Mouse (Mus musculus) embryonic facial prominence, embryonic 15.5 days (tissue): ENCODE results near the gene Me1. TPM values are rescaled to one million over a fixed set of nuclear protein-coding genes. Genes with fewer than 3 reads are reported as not detected.
A peak's percentile ranks its signal among the peaks of the same experiment; 100 is the strongest.

Experiments used
- ATAC-seq: fragments of 200-750 bp; cut with Nextera tagmentation; 2 replicates; pipeline ENCODE4 v1.8.0; 2017; ENCODE audit warnings: low read depth, moderate TSS enrichment; ENCODE audit not compliant: insufficient number of reproducible peaks, low FRiP score, low TSS enrichment
- H3K27ac ChIP-seq: fragments of 300-500 bp; sonication (generic); replicated peaks from 2 replicates; pipeline ENCODE4 v1.5.1; 2015; ENCODE audit warnings: mild to moderate bottlenecking, inconsistent platforms
- H3K27me3 ChIP-seq: fragments of 300-500 bp; sonication (generic); 2 replicates; pipeline ENCODE4 v1.6.1; 2015; ENCODE audit warnings: inconsistent platforms
- H3K36me3 ChIP-seq: fragments of 300-500 bp; sonication (generic); 2 replicates; pipeline ENCODE4 v1.6.1; 2015; ENCODE audit warnings: mild to moderate bottlenecking, inconsistent platforms
- H3K4me1 ChIP-seq: fragments of 300-500 bp; sonication (generic); 2 replicates; pipeline ENCODE4 v1.6.1; 2015; ENCODE audit warnings: inconsistent platforms
- H3K4me2 ChIP-seq: fragments of 300-500 bp; sonication (generic); replicated peaks from 2 replicates; pipeline ENCODE4 v1.6.1; 2015; ENCODE audit warnings: mild to moderate bottlenecking, inconsistent platforms
- H3K4me3 ChIP-seq: fragments of 300-500 bp; sonication (generic); replicated peaks from 2 replicates; pipeline ENCODE4 v1.5.1; 2015; ENCODE audit warnings: mild to moderate bottlenecking, inconsistent platforms
- H3K9ac ChIP-seq: fragments of 300-500 bp; sonication (generic); 2 replicates; pipeline ENCODE4 v1.6.1; 2015; ENCODE audit warnings: inconsistent platforms
- H3K9me3 ChIP-seq: fragments of 300-500 bp; sonication (generic); replicated peaks from 2 replicates; pipeline ENCODE4 v1.6.1; 2016; ENCODE audit warnings: inconsistent platforms
- WGBS: fragments of 180-500 bp; shearing (Covaris S2); methylation state at CpG from one replicate; pipeline ENCODE4 v1.1.7; 2015; 5-methylcytosine and 5-hydroxymethylcytosine counted together
- polyA plus RNA-seq: library from polyadenylated mRNA; unstranded; fragments of >200 nt; fragmentation: Nextera tagmentation; extraction: Ambion mirVana; gene quantifications from 2 replicates; pipeline ENCODE4 v1.2.1, GENCODE M21; 2015

Gene Me1
- polyA plus RNA-seq: 27.7 and 29.7 TPM in 2 replicates

DNA sequence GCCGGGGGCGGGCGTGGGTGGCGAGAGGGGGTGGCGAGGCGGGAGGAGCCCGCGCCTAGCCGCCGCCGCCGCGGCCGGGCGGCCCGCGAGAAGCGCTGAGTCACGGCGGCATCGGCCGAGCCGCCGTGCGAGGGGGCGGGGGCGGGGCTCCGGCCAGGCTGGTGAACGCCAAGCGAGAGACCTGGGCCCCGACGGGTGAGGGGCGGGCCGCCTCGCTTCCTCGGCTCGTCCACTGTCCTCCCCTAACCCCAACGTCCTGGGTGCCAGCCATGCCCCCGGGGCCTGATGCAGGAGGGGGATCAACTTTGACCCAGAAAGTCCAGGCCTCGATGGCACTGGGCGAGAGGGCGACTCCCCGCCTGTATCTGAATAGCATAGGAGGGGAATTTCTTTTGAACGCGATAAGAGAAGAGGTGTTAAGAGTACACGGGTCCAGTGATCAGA lies at the start of gene Me1:
Gene Me1 (minus strand): TSS at position 136 of the 444 bp plus-strand sequence.
- H3K27me3 ChIP-seq: no peaks in the 10 kb centered on the region
- H3K9ac ChIP-seq: peak within 1 kb of the TSS; percentile 59
- H3K4me1 ChIP-seq: peaks cover 4% of the 10 kb centered on the region; the same call in 1 of the 2 replicates
- H3K9me3 ChIP-seq: no peaks in the 10 kb centered on the region
- peak within 1 kb of the TSS; percentile 67 for H3K4me3 ChIP-seq
- WGBS: under 1% methylated on average over 43 of the region's 46 CpGs
- peak within 1 kb of the TSS; percentile 86 for H3K4me2 ChIP-seq
- no peaks in the 10 kb centered on the region for H3K36me3 ChIP-seq
- H3K27ac ChIP-seq: peak within 1 kb of the TSS; percentile 58
- ATAC-seq: peak; percentile 82

DNA sequence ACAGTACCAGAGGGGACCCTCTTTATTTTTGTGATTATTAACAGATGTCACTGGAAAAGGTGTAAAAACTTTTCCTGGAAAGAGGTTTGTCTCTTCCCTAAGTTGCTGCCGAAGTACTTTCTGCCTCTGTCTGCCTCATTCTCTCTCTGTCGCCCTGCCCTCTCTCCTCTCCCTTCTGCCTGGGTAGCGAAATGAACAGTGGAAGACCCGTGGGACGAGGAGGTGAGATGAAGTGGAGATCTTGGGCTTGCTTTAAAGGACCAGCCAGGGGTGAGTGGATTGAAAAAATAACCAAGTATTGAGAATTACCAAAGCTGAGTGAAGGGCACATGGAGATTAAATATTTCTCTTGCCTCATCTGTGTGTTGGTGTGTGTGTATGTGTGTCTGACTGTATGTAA lies 48.3 kb upstream of the Me1 start:
- H3K4me2 ChIP-seq: peak overlapping the region; percentile 67
- no peak overlapping the region for H3K9ac ChIP-seq
- H3K27me3 ChIP-seq: peaks cover 5% of the 10 kb centered on the region; the same call in 1 of the 2 replicates
- H3K27ac ChIP-seq: no peak overlapping the region
- 34% methylated on average over 5 of the region's 5 CpGs for WGBS
- H3K9me3 ChIP-seq: no peaks in the 10 kb centered on the region
- no peaks in the 10 kb centered on the region for H3K36me3 ChIP-seq
- no peak for ATAC-seq
- peak overlapping the region; percentile 47 for H3K4me3 ChIP-seq
- H3K4me1 ChIP-seq: peaks cover 10% of the 10 kb centered on the region

DNA sequence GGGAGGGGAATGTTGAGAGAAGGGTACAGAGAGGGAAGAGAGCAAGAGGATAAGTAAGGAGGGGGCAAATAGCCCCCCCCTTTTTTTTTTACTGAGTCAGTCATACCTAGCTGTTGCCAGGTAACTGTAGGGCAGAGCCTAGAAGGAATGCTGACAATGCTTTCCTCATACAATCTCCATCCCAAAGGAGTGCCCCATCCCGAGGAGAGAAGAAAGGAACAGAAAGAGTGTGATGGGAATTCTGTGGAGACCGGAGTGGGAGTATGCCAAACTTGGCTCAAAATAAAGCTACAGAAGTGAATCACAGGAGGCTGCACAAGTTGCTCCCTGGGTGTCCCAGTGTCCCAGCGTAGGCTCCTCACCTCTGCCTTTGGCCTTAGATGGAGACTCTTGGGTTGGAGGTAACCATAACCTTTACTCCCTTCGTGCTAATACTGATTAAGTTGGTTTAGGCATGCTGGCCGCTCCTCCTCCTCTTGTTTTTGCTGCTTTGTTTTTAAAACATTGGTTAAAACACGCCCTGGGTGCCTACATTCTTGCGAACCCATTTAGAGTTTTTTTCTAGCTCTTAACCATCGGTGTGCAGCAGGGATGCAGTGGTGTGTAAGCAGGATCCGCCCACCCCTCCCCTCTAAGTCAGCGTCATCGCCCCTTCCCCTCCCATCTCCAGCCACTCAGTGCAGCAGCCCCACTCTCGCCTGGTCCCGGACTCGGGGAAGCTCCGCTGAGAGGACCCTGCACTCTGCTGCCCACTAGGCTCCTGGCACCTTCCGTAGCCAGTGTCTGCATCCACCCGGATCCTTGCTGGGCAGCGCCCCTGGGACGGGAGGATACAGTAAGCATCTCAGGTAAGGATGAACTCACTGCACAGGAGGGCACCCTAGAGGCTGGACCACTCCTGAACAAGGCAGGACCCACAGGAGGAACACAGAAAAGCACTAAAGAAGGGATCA lies 47.5 kb upstream of the Me1 start, which contains the start of gene Prss35:
Gene Prss35 (plus strand): TSS at position 691 of the 953 bp plus-strand sequence.
- ATAC-seq: peak; percentile 79
- H3K27me3 ChIP-seq: peaks cover 5% of the 10 kb centered on the region; the same call in 1 of the 2 replicates
- 0 out of 2 replicates have a peak within 1 kb of the TSS, but pooled peaks have one; percentile 31 for H3K27ac ChIP-seq
- 3% methylated on average over 19 of the region's 19 CpGs for WGBS
- H3K9ac ChIP-seq: peak within 1 kb of the TSS; percentile 16
- H3K4me1 ChIP-seq: peaks cover 10% of the 10 kb centered on the region
- no peaks in the 10 kb centered on the region for H3K9me3 ChIP-seq
- peak within 1 kb of the TSS; percentile 67 for H3K4me2 ChIP-seq
- H3K4me3 ChIP-seq: peak within 1 kb of the TSS; percentile 47
- H3K36me3 ChIP-seq: no peaks in the 10 kb centered on the region

DNA sequence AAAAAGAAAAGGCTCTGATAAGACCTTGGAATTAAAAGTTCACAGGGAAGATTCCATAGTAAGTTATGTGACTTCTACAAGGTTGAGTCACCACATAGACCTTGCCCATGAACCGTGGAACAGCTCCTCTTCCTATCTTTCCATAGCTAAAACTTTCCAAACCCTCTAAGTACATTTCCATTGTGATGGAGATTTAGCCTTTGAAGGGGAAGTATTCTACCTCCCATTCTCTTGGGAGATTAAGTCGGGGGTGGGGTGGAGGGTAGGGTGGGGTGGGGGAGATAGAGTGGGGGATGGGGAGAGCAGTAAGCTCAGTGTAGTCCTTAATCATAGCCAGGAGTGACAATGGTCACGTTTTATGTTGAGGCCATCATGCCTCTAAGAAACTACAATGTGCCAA lies 44.2 kb upstream of the Me1 start:
- H3K27me3 ChIP-seq: peaks cover 4% of the 10 kb centered on the region; the same call in 1 of the 2 replicates
- no peak overlapping the region for H3K27ac ChIP-seq
- H3K4me3 ChIP-seq: no peak overlapping the region
- no peaks in the 10 kb centered on the region for H3K9me3 ChIP-seq
- ATAC-seq: no peak
- H3K9ac ChIP-seq: no peak overlapping the region
- H3K36me3 ChIP-seq: no peaks in the 10 kb centered on the region
- WGBS: 37% methylated on average over 3 of the region's 3 CpGs
- H3K4me1 ChIP-seq: peaks cover 19% of the 10 kb centered on the region
- no peak overlapping the region for H3K4me2 ChIP-seq

DNA sequence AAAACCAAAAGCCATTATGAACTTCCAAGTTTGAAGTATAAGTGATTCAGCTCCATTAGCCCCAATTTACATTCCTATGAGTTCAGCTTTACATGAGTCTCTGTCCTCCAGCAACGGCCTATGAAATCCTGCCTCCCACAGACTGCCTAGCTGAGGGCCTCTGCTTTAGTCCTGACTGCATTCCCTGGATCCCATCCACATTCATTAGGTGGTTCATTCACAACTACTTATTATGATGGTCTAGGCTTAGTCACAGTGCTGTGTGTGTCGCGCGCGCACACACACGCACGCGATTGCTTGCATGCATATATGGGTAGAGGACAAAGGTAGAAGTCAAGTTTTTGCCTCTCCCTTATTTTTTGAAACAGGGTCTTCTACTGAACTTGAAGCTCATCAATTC lies 43.0 kb upstream of the Me1 start:
- 91% methylated on average over 8 of the region's 8 CpGs for WGBS
- H3K4me3 ChIP-seq: no peak overlapping the region

DNA sequence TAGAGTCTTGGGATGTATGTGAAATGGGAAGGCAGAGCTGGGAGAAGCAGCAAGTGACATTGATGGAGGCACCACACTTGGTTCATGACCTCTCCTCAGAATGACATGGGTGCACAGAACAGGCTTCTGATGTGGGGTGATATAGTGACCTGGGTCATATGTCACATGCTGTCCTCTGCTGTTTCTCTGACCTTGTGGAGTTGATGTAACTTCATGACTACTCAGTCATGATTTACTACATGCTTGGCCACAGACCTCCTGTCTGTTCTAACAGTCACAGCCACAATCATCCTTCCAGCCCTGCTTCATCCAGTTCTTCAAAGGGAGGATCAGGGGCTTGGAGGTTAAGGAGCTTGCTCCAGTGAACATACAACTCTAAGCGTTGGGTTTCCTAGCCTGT lies 42.3 kb upstream of the Me1 start:
- H3K36me3 ChIP-seq: no peaks in the 10 kb centered on the region
- no peaks in the 10 kb centered on the region for H3K27me3 ChIP-seq
- H3K9me3 ChIP-seq: no peaks in the 10 kb centered on the region
- H3K27ac ChIP-seq: no peak overlapping the region
- 95% methylated on average over 1 of the region's 1 CpGs for WGBS
- no peak overlapping the region for H3K9ac ChIP-seq
- ATAC-seq: no peak
- H3K4me1 ChIP-seq: peaks cover 11% of the 10 kb centered on the region
- no peak overlapping the region for H3K4me2 ChIP-seq
- no peak overlapping the region for H3K4me3 ChIP-seq

More for the DNA sequence above, 43.0 kb upstream of the Me1 start:
- Histone ChIP-seq H3K4me2 (no peak overlapping the region), H3K27ac (no peak overlapping the region), H3K9ac (no peak overlapping the region), H3K9me3 (no peaks in the 10 kb centered on the region), H3K36me3 (no peaks in the 10 kb centered on the region), H3K4me1 (peaks cover 19% of the 10 kb centered on the region), H3K27me3 (no peaks in the 10 kb centered on the region)
- ATAC-seq: no peak

DNA sequence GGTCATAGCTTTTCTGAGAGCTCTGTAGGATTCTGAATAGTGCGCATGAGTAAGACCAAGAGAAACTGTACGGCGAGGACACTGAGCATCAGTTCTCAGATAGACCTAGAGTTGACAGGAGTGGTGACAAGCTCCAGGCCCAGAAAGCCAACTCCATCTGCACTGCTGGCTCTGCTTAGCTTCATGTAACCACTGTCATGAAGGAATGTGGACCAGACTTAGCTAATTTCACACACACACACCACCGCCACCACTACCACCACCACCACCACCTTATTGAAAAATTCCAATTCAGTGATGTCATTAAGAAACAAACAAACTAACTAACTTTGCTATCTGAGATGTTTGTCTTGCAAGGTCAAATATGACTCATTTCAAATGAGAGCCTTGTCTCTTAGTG lies 41.2 kb upstream of the Me1 start:
- WGBS: 69% methylated on average over 4 of the region's 4 CpGs
- Histone ChIP-seq H3K36me3 (no peaks in the 10 kb centered on the region), H3K27ac (no peak overlapping the region), H3K9ac (no peak overlapping the region), H3K9me3 (no peaks in the 10 kb centered on the region), H3K4me1 (peaks cover 8% of the 10 kb centered on the region; the same call in 1 of the 2 replicates), H3K27me3 (no peaks in the 10 kb centered on the region), H3K4me3 (no peak overlapping the region), H3K4me2 (no peak overlapping the region)
- no peak for ATAC-seq

DNA sequence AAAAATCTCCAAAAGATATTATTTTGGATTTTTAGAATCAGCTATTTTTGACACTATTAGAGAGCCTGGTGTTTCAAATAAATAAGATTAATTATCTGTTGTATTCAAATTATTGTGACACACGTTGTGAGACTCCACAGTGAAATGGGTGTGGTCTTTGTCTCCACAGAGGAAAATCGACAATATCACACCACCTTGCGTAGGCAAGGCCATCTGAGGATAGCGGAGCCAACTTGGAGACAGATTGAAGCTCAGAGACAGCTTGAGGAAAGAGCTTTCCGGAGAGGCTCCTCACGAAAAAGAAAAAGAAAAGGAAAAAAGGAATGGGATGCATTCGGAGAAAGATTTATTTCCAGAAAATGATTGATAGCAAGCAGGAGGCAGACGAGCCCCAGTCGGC lies 39.0 kb upstream of the Me1 start:
- no peak overlapping the region for H3K4me3 ChIP-seq
- H3K9me3 ChIP-seq: no peaks in the 10 kb centered on the region
- H3K9ac ChIP-seq: no peak overlapping the region
- 76% methylated on average over 9 of the region's 9 CpGs for WGBS
- no peak overlapping the region for H3K27ac ChIP-seq
- no peaks in the 10 kb centered on the region for H3K36me3 ChIP-seq
- peaks cover 8% of the 10 kb centered on the region; the same call in 1 of the 2 replicates for H3K4me1 ChIP-seq
- no peak overlapping the region for H3K4me2 ChIP-seq
- no peaks in the 10 kb centered on the region for H3K27me3 ChIP-seq
- no peak for ATAC-seq

DNA sequence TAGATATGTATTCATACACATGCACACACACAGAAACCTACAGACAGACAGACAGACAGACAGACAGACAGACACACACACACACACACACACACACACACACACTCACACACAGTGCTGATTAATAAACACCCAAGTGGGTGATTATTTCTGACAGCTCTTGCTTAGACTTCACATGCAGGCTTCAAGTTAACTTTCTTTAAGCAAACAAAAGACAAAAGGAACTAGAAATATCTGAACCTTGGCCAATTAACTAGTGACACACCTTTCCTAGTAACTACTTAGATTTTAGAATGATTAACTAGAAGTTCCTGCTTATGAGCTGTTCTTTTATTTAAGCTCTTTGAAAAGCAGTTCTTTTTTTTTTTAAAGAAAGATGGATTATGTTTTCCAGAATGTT lies 38.6 kb upstream of the Me1 start:
- Histone ChIP-seq H3K36me3 (no peaks in the 10 kb centered on the region), H3K27me3 (no peaks in the 10 kb centered on the region)
- no peak for ATAC-seq

DNA sequence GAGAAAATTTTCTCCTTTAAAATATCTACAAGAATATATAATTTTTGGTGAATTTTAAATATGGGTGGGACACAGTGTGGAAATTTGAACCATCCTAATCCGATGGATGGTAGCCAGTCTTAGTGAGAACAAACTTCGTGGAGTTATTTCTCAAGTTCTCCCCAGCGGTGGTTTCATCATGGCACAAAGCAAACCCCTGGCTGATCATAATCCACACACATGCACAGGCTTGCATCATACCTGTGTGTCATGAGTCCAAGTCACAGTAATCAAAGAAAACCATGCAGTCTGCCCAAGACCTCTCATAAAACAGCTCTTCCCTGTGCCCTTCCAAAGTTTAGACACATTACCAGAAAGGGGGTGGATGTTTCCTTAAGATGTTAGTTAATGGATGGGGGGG lies 34.1 kb upstream of the Me1 start:
- no peaks in the 10 kb centered on the region for H3K9me3 ChIP-seq
- H3K4me1 ChIP-seq: no peaks in the 10 kb centered on the region
- no peak overlapping the region for H3K4me2 ChIP-seq
- no peak overlapping the region for H3K4me3 ChIP-seq
- no peaks in the 10 kb centered on the region for H3K36me3 ChIP-seq
- H3K9ac ChIP-seq: no peak overlapping the region
- no peak overlapping the region for H3K27ac ChIP-seq
- no peaks in the 10 kb centered on the region for H3K27me3 ChIP-seq
- WGBS: 66% methylated on average over 3 of the region's 3 CpGs
- no peak; the same call in 1 of the 2 replicates for ATAC-seq

More for the DNA sequence above, 38.6 kb upstream of the Me1 start:
- Histone ChIP-seq H3K9ac (no peak overlapping the region), H3K9me3 (no peaks in the 10 kb centered on the region), H3K4me2 (no peak overlapping the region), H3K4me3 (no peak overlapping the region), H3K4me1 (peaks cover 8% of the 10 kb centered on the region; the same call in 1 of the 2 replicates), H3K27ac (no peak overlapping the region)

DNA sequence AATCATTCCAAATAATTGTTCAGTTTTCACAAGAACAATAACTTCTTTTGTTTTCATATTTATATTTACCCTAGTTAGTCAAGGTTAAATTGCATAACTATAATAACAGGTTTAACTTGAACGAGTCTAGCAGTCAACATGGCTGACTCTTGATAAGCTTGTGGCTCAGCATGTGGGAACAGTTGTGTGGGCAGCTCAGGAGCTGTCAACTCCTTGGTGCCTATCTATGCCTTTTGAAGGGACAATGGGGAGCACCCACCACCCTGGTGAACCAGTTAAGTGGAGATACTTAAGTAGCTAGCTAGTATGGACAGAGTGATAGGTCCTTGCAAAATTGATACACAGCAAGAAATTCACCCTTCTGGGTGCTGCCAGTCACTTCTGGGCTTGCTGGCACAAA lies 33.3 kb upstream of the Me1 start:
- no peak for ATAC-seq
- WGBS: 61% methylated on average over 1 of the region's 1 CpGs
- Histone ChIP-seq H3K4me1 (no peaks in the 10 kb centered on the region), H3K9me3 (no peaks in the 10 kb centered on the region), H3K36me3 (no peaks in the 10 kb centered on the region), H3K4me2 (no peak overlapping the region), H3K4me3 (no peak overlapping the region), H3K27ac (no peak overlapping the region), H3K27me3 (no peaks in the 10 kb centered on the region), H3K9ac (no peak overlapping the region)
